Mouse (Mus musculus) liver, postnatal 0 days (tissue): ENCODE measurements at regions not wholly inside any gene's neighbourhood (a gene's known extent, or its start where the extent isn't known, plus 50 kb on each side); places are given as distances from the start of the nearest gene placed in this dataset.

Experiments used
- ATAC-seq: fragments of 200-750 bp; cut with Nextera tagmentation; 2 replicates; pipeline ENCODE4 v1.8.0; 2017; ENCODE audit warnings: mild to moderate bottlenecking, moderate library complexity
- DNase-seq: peaks from one replicate; pipeline ENCODE4 v3.0.0-alpha.2; 2016
- H3K27ac ChIP-seq: fragments of 300-500 bp; sonication (generic); 2 replicates; pipeline ENCODE4 v1.5.1; 2014; ENCODE audit warnings: antibody characterized with exemption, moderate library complexity, mild to moderate bottlenecking, low read depth
- H3K27me3 ChIP-seq: fragments of 300-500 bp; sonication (generic); 2 replicates; pipeline ENCODE4 v1.6.1; 2014; ENCODE audit warnings: low read length, control low read depth, mixed read lengths; ENCODE audit not compliant: insufficient read depth
- H3K36me3 ChIP-seq: fragments of 300-500 bp; sonication (generic); replicated peaks from 2 replicates; pipeline ENCODE4 v1.6.1; 2014; ENCODE audit warnings: mild to moderate bottlenecking, control low read depth, low read length, moderate library complexity, mixed read lengths; ENCODE audit not compliant: insufficient read depth
- H3K4me1 ChIP-seq: fragments of 300-500 bp; sonication (generic); 2 replicates; pipeline ENCODE4 v1.6.1; 2014; ENCODE audit warnings: antibody characterized with exemption, mild to moderate bottlenecking, control low read depth; ENCODE audit not compliant: insufficient read depth
- H3K4me2 ChIP-seq: fragments of 300-500 bp; sonication (generic); 2 replicates; pipeline ENCODE4 v1.6.1; 2014; ENCODE audit warnings: low read depth, mild to moderate bottlenecking, low read length, moderate library complexity, mixed read lengths
- H3K4me3 ChIP-seq: fragments of 300-500 bp; sonication (generic); 2 replicates; pipeline ENCODE4 v1.5.1; 2014; ENCODE audit warnings: low read depth, low read length
- H3K9ac ChIP-seq: fragments of 300-500 bp; sonication (generic); replicated peaks from 2 replicates; pipeline ENCODE4 v1.6.1; 2014; ENCODE audit warnings: mild to moderate bottlenecking, moderate library complexity
- H3K9me3 ChIP-seq: fragments of 300-500 bp; sonication (generic); 2 replicates; pipeline ENCODE4 v1.6.1; 2016; ENCODE audit warnings: mild to moderate bottlenecking, control low read depth, low read length, mixed read lengths
- CTCF ChIP-seq: sonication (generic); IDR thresholded peaks from 2 replicates; pipeline ENCODE4 v1.5.1; 2016; ENCODE audit warnings: antibody characterized with exemption, low read depth
- EP300 ChIP-seq: IDR thresholded peaks from 2 replicates; pipeline ENCODE4 v1.6.1; 2016; ENCODE audit warnings: antibody characterized with exemption, low read depth, mild to moderate bottlenecking
- WGBS: fragments of 180-500 bp; shearing (Covaris S2); extraction: QIAGEN DNeasy Blood & Tissue Kit; methylation state at CpG from one replicate; pipeline ENCODE4 v1.1.7; 2014; ENCODE audit not compliant: insufficient replicate concordance; 5-methylcytosine and 5-hydroxymethylcytosine counted together

- WGBS, result 54% methylated on average over 2 of the region's 2 CpGs
Measured at GRCm38 (mm10) chr19:26068553-26068952, 396.3 kb downstream of the Dmrt2 start.

DNA sequence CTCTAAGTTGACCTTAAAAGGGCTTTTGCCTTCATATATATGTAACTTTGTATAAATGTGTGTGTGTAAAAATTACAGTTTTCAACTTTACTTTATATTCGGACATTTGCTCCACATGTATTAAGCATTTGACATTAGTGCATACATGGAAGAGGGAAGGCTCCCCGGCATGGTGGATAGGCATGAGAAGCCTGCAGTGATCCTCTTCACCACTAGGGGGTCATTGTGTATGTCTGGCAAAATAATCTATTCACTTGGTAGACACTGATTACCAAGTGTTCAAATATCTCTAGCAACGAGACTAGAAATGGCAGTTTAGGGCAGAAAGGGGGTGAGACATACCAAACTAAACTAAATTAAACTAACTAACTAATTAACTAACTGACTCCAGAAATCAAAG is 397.7 kb downstream of the Dmrt2 start:
- Histone ChIP-seq H3K9me3 (no peaks in the 10 kb centered on the region), H3K9ac (no peak overlapping the region), H3K4me1 (no peaks in the 10 kb centered on the region), H3K4me3 (no peak overlapping the region), H3K36me3 (no peaks in the 10 kb centered on the region), H3K4me2 (no peak overlapping the region), H3K27me3 (no peaks in the 10 kb centered on the region), H3K27ac (no peak overlapping the region)
- DNase-seq (no peak), ATAC-seq (no peak)
- TF ChIP-seq CTCF (peak; percentile 33; the same call in 1 of the 2 replicates), EP300 (no peak)
- WGBS, result 76% methylated on average over 3 of the region's 3 CpGs

More at GRCm38 (mm10) chr19:26068553-26068952, 396.3 kb downstream of the Dmrt2 start:
- Histone ChIP-seq H3K27me3 (no peaks in the 10 kb centered on the region), H3K9me3 (no peaks in the 10 kb centered on the region), H3K4me1 (no peaks in the 10 kb centered on the region), H3K27ac (no peak overlapping the region), H3K9ac (no peak overlapping the region), H3K4me3 (no peak overlapping the region), H3K4me2 (no peak overlapping the region), H3K36me3 (no peaks in the 10 kb centered on the region)
- ATAC-seq (no peak), DNase-seq (no peak)
- TF ChIP-seq CTCF, result no peak
- TF ChIP-seq EP300, result no peak

- DNase-seq (no peak), ATAC-seq (no peak)
- H3K4me3 ChIP-seq, result no peak overlapping the region
- no peak overlapping the region for H3K4me2 ChIP-seq
- H3K27me3 ChIP-seq, result no peaks in the 10 kb centered on the region
- no peaks in the 10 kb centered on the region for H3K36me3 ChIP-seq
- TF ChIP-seq CTCF (no peak), EP300 (no peak)
- WGBS, result 61% methylated on average over 3 of the region's 3 CpGs
- no peak overlapping the region for H3K9ac ChIP-seq
- H3K9me3 ChIP-seq, result no peaks in the 10 kb centered on the region
- no peaks in the 10 kb centered on the region for H3K4me1 ChIP-seq
- H3K27ac ChIP-seq, result no peak overlapping the region
Measured at GRCm38 (mm10) chr19:26088318-26088717, 416.1 kb downstream of the Dmrt2 start.

DNA sequence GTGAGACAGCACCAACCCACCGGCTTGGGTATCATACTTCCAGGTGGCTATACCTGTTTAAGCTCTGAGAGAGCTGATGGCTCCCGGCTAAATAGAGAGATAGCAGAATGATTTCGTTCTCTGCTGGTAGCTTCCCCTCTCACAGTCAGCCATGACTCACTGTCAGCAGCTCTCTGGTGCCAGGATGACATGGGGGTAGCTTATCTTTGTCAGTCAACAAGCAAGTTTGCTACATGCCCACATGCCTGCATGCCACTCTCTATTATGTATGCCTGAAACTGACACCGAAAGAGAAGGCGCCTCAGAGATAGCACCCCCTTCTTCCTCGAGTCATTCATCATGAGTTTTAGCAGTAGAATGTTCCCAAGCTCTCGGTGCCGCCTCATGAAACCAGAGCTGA is 419.2 kb downstream of the Dmrt2 start:
- Histone ChIP-seq H3K4me1 (no peaks in the 10 kb centered on the region), H3K4me3 (no peak overlapping the region), H3K9me3 (no peaks in the 10 kb centered on the region), H3K27me3 (no peaks in the 10 kb centered on the region), H3K9ac (no peak overlapping the region), H3K27ac (no peak overlapping the region), H3K4me2 (no peak overlapping the region), H3K36me3 (no peaks in the 10 kb centered on the region)
- 69% methylated on average over 8 of the region's 8 CpGs for WGBS
- DNase-seq (no peak), ATAC-seq (no peak)
- no peak for TF ChIP-seq CTCF
- no peak for TF ChIP-seq EP300

DNA sequence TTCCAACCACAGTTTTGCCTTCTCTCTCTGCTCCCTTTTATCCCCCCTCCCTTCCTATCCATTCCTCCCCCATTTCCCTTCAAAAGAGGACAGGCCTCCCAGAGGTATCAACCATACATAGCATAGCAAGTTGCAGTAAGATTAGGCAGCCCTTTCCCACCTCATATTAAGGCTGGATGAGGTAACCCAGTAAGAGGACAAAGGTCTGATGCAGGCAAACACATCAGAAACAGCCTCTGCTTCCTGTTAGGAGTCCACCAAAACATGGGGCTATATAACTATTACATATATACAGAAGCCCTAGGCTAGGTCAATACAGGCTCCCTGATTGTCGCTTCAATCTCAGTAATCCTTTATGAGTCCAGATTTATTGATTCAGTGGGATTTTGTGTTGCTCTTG is 421.6 kb downstream of the Dmrt2 start:
- Histone ChIP-seq H3K27ac (no peak overlapping the region), H3K4me3 (no peak overlapping the region), H3K9ac (no peak overlapping the region), H3K27me3 (no peaks in the 10 kb centered on the region), H3K4me1 (no peaks in the 10 kb centered on the region), H3K36me3 (no peaks in the 10 kb centered on the region), H3K4me2 (no peak overlapping the region), H3K9me3 (no peaks in the 10 kb centered on the region)
- ATAC-seq (0 out of 2 replicates have a peak, but pooled peaks have one; percentile 40), DNase-seq (no peak)
- TF ChIP-seq EP300 (no peak), CTCF (no peak)
- WGBS, result 63% methylated on average over 1 of the region's 1 CpGs

- no peaks in the 10 kb centered on the region for H3K4me1 ChIP-seq
- no peak overlapping the region for H3K27ac ChIP-seq
- no peak overlapping the region for H3K9ac ChIP-seq
- no peak overlapping the region for H3K4me2 ChIP-seq
- ATAC-seq (no peak), DNase-seq (no peak)
- TF ChIP-seq EP300 (no peak), CTCF (no peak)
- 55% methylated on average over 6 of the region's 6 CpGs for WGBS
- no peaks in the 10 kb centered on the region for H3K9me3 ChIP-seq
- H3K27me3 ChIP-seq, result no peaks in the 10 kb centered on the region
- H3K36me3 ChIP-seq, result no peaks in the 10 kb centered on the region
- no peak overlapping the region for H3K4me3 ChIP-seq
Measured at GRCm38 (mm10) chr19:26114326-26114725, 442.1 kb downstream of the Dmrt2 start.

GRCm38 (mm10) chr19:26128423-26128822 is 456.2 kb downstream of the Dmrt2 start:
- TF ChIP-seq CTCF (no peak), EP300 (no peak)
- no peaks in the 10 kb centered on the region for H3K9me3 ChIP-seq
- H3K4me1 ChIP-seq, result no peaks in the 10 kb centered on the region
- DNase-seq (no peak), ATAC-seq (no peak)
- no peak overlapping the region for H3K4me2 ChIP-seq
- H3K27me3 ChIP-seq, result no peaks in the 10 kb centered on the region
- no peaks in the 10 kb centered on the region for H3K36me3 ChIP-seq
- H3K27ac ChIP-seq, result no peak overlapping the region
- 41% methylated on average over 2 of the region's 2 CpGs for WGBS
- H3K4me3 ChIP-seq, result no peak overlapping the region
- H3K9ac ChIP-seq, result no peak overlapping the region
